Mouse (Mus musculus): ENCODE results near the gene Camp. TPM values are rescaled to one million over a fixed set of nuclear protein-coding genes. Genes with fewer than 3 reads are reported as not detected.

The Camp gene
- polyA plus RNA-seq, 1 experiment: not detected

DNA sequence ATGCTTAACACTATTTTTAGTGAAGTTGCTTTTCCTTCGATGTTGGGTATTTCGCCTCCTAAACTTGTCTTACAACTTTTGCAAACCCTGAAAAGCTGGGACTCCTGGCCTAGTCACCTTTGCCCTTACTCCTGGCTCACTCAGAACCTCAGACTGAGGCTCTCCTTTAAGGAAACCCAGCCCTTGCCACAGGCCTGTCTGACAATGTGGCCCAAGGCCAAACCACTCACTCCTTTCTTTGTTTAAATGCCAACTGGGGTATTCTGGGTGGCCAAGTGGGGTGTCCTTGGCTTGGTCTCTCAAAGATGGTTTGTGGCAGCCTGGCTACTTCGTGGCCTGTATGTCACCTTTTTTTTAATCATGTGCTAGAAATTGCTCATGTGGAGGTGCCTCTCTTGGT, 27.3 kb upstream of the Camp start:
- H3K27ac ChIP-seq (ENCODE audit: insufficient read depth, low read length): no peak overlapping the region
- H3K4me3 ChIP-seq (ENCODE audit: low read depth, low read length): peak overlapping the region; percentile 81
- H3K9ac ChIP-seq (ENCODE audit: low read depth, poor library complexity, severe bottlenecking): peak overlapping the region; percentile 90
- H3K27me3 ChIP-seq (ENCODE audit: control insufficient read depth, insufficient read depth, low read length, poor library complexity, severe bottlenecking): no peaks in the 10 kb centered on the region
- H3K9me3 ChIP-seq (replicated peaks; ENCODE audit: control insufficient read depth, insufficient read depth, low read length, poor library complexity, severe bottlenecking): no peaks in the 10 kb centered on the region
- H3K4me1 ChIP-seq (ENCODE audit: control insufficient read depth, insufficient read depth, low read length): peaks cover 1% of the 10 kb centered on the region
- TF ChIP-seq CTCF (IDR thresholded peaks at IDR 0.05; ENCODE audit: low read depth, low read length) (no peak), POLR2A (IDR thresholded peaks at IDR 0.05; ENCODE audit: insufficient read depth, low read length) (no peak), EP300 (IDR thresholded peaks at IDR 0.05; ENCODE audit: insufficient read depth, low read depth, low read length) (no peak)
- peaks cover 48% of the 10 kb centered on the region for H3K36me3 ChIP-seq (ENCODE audit: control insufficient read depth, insufficient read depth, low read length, poor library complexity, severe bottlenecking)

DNA sequence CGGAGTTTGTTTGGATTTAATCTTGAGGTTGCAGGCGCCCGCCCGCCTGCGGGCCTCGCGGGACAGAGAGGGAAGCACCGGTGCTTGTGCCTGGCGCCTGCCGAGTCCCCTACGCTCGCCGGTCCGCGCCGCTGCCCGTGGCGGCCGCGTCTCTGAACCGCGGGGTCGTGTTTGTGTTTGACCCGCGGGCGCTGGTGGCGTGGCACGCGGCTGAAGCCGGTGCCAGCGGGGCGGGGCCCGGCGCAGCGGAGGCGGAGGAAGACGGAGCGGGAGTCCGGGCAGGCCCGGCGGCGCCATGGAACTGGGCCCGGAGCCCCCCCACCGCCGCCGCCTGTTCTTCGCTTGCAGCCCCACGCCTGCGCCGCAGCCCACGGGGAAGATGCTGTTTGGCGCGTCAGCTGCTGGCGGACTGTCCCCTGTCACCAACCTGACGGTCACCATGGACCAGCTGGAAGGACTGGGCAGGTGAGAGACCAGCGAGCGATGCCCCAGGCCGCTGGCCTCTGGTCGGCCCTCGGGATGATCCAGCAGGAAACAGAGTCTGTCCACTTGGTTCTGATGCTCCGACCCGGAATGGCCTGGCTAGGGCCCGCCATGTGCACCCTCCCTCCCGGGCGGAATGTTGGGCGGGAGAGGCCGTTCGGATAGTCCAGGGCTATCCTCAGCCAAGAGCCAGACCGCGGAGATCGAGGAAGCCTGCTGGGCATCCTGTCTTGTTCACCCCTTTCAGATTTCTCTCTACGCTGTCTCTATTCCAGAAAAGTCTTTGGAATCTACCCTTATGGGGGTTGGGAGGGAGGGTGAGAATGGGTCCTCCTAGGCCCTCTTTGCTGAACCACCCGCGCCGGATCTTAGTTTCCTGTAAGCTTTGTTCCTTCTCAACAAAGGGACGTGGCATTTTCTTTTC, 26.5 kb upstream of the Camp start:
- Histone ChIP-seq H3K9me3 (replicated peaks; ENCODE audit: control insufficient read depth, insufficient read depth, low read length, poor library complexity, severe bottlenecking) (no peaks in the 10 kb centered on the region), H3K27ac (ENCODE audit: insufficient read depth, low read length) (no peak overlapping the region; the same call in 1 of the 2 replicates), H3K4me3 (ENCODE audit: low read depth, low read length) (peak overlapping the region; percentile 81), H3K4me1 (ENCODE audit: control insufficient read depth, insufficient read depth, low read length) (peaks cover 1% of the 10 kb centered on the region), H3K9ac (ENCODE audit: low read depth, poor library complexity, severe bottlenecking) (peak overlapping the region; percentile 90), H3K36me3 (ENCODE audit: control insufficient read depth, insufficient read depth, low read length, poor library complexity, severe bottlenecking) (peaks cover 40% of the 10 kb centered on the region), H3K27me3 (ENCODE audit: control insufficient read depth, insufficient read depth, low read length, poor library complexity, severe bottlenecking) (no peaks in the 10 kb centered on the region)
- no peak for TF ChIP-seq POLR2A (IDR thresholded peaks at IDR 0.05; ENCODE audit: insufficient read depth, low read length)
- TF ChIP-seq CTCF (IDR thresholded peaks at IDR 0.05; ENCODE audit: low read depth, low read length): no peak
- no peak for TF ChIP-seq EP300 (IDR thresholded peaks at IDR 0.05; ENCODE audit: insufficient read depth, low read depth, low read length)

DNA sequence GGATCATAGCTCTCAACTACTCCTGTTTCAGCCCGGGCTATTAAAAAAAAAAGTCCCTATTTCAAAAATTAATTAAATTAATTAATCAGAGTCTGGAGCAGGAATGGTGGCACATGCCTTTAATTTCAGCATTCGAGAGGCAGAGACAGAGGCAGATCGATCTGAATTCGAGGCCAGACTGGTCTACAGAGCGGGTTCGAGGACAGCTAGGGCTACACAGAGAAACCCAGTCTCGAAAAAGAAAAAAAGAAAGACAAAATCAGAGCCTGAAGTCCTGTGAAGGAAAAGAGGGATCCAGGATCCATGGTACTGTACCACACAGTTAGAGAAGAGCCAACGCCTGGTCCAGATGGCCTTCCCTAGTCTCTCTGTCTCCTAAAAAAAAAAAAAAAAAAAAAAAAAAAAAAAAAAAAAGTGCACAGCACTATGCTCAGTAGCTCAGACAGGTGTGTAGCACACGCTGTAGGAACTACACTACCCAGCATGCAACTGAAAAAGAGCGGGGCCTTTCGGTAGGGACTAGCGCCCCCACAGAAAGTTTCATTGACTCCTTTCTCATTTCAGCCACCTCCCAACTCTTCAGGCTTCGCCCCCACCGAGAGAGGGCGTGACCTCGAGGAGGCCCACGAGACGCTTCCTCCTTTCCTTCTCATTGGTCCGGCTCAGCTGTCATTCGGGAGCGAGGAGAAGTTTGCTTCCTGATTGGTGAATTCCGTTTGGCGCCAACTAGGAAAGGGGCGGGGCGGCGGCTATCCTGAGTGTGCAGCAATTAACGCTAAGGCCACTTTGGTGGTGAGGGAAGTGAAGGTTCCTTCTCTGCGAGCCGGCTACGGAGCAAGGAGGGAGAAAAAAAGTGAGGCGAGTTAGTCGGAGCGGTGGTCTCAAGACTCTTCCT, 25.6 kb upstream of the Camp start, which contains the start of gene Cdc25a:
TSS of gene Cdc25a (plus strand) at position 783 of the 895 bp plus-strand sequence.
- Histone ChIP-seq H3K27ac (ENCODE audit: insufficient read depth, low read length) (peak within 1 kb of the TSS; percentile 40), H3K9me3 (replicated peaks; ENCODE audit: control insufficient read depth, insufficient read depth, low read length, poor library complexity, severe bottlenecking) (no peaks in the 10 kb centered on the region), H3K27me3 (ENCODE audit: control insufficient read depth, insufficient read depth, low read length, poor library complexity, severe bottlenecking) (no peaks in the 10 kb centered on the region), H3K9ac (ENCODE audit: low read depth, poor library complexity, severe bottlenecking) (peak within 1 kb of the TSS; percentile 90), H3K4me1 (ENCODE audit: control insufficient read depth, insufficient read depth, low read length) (peaks cover 1% of the 10 kb centered on the region), H3K4me3 (ENCODE audit: low read depth, low read length) (peak within 1 kb of the TSS; percentile 81), H3K36me3 (ENCODE audit: control insufficient read depth, insufficient read depth, low read length, poor library complexity, severe bottlenecking) (peaks cover 31% of the 10 kb centered on the region)
- TF ChIP-seq POLR2A (IDR thresholded peaks at IDR 0.05; ENCODE audit: insufficient read depth, low read length): peak; percentile 92
- TF ChIP-seq EP300 (IDR thresholded peaks at IDR 0.05; ENCODE audit: insufficient read depth, low read depth, low read length): no peak; the same call in 1 of the 2 replicates
- TF ChIP-seq CTCF (IDR thresholded peaks at IDR 0.05; ENCODE audit: low read depth, low read length): peak; percentile 28

DNA sequence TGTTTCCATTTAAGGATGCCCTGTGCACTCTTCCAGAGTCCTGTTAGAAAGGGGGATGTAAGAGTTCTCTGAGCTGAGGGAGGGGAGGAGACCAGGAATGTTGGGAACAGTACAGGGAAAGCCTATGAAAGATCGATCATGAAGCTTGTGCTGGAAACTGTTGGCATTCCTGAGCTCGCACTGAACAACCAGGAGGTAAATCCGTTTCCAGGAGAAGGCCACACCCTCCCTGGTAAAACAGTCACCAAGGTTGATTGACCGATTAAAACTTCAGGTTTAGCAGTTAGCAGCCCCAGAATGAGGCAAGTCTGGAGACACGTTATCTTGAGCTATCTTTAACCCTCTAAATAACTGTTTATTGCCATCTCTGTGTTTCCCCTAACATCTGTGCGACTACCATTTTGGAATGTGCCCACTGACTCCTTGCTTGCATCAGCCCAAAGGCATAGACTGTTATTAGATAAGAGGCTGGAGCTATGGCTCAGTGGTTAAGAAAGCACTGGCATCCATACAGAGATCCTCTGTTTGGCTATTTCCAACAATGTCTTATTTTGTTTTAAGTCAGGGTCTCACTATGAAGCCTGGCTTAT, 21.7 kb upstream of the Camp start:
- H3K36me3 ChIP-seq (ENCODE audit: control insufficient read depth, insufficient read depth, low read length, poor library complexity, severe bottlenecking): no peaks in the 10 kb centered on the region
- TF ChIP-seq EP300 (IDR thresholded peaks at IDR 0.05; ENCODE audit: insufficient read depth, low read depth, low read length) (no peak), CTCF (IDR thresholded peaks at IDR 0.05; ENCODE audit: low read depth, low read length) (no peak), POLR2A (IDR thresholded peaks at IDR 0.05; ENCODE audit: insufficient read depth, low read length) (no peak)
- no peaks in the 10 kb centered on the region for H3K9me3 ChIP-seq (replicated peaks; ENCODE audit: control insufficient read depth, insufficient read depth, low read length, poor library complexity, severe bottlenecking)
- peak overlapping the region; percentile 71 for H3K4me3 ChIP-seq (ENCODE audit: low read depth, low read length)
- H3K27ac ChIP-seq (ENCODE audit: insufficient read depth, low read length): peak overlapping the region; percentile 95
- peak overlapping the region; percentile 72 for H3K9ac ChIP-seq (ENCODE audit: low read depth, poor library complexity, severe bottlenecking)
- H3K27me3 ChIP-seq (ENCODE audit: control insufficient read depth, insufficient read depth, low read length, poor library complexity, severe bottlenecking): no peaks in the 10 kb centered on the region
- H3K4me1 ChIP-seq (ENCODE audit: control insufficient read depth, insufficient read depth, low read length): peaks cover 4% of the 10 kb centered on the region

DNA sequence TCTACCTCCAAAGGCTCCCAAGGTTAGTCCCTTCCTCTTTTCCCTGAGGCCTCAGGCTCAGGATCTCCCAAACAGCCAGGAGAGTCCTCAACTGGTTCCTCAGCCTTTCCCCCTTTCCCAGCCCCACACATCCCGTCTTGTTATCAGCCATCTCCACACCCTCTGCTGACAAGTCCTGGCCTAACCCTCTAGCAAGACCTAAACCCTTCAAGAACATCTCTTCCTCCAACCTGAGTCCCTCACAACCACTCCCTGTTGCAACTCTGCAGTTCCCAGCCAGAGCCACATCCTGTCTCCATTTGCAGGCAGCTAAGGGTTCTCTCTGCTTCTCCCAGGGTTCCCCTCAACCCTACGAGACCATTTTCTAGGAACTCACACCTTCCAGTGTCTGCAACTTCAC, 16.8 kb upstream of the Camp start:
- Histone ChIP-seq H3K9ac (ENCODE audit: low read depth, poor library complexity, severe bottlenecking) (no peak overlapping the region), H3K4me3 (ENCODE audit: low read depth, low read length) (no peak overlapping the region), H3K4me1 (ENCODE audit: control insufficient read depth, insufficient read depth, low read length) (peaks cover 5% of the 10 kb centered on the region), H3K9me3 (replicated peaks; ENCODE audit: control insufficient read depth, insufficient read depth, low read length, poor library complexity, severe bottlenecking) (no peaks in the 10 kb centered on the region), H3K27ac (ENCODE audit: insufficient read depth, low read length) (no peak overlapping the region), H3K36me3 (ENCODE audit: control insufficient read depth, insufficient read depth, low read length, poor library complexity, severe bottlenecking) (no peaks in the 10 kb centered on the region), H3K27me3 (ENCODE audit: control insufficient read depth, insufficient read depth, low read length, poor library complexity, severe bottlenecking) (no peaks in the 10 kb centered on the region)
- TF ChIP-seq EP300 (IDR thresholded peaks at IDR 0.05; ENCODE audit: insufficient read depth, low read depth, low read length): no peak
- no peak for TF ChIP-seq POLR2A (IDR thresholded peaks at IDR 0.05; ENCODE audit: insufficient read depth, low read length)
- TF ChIP-seq CTCF (IDR thresholded peaks at IDR 0.05; ENCODE audit: low read depth, low read length): no peak

All from ES-Bruce4 (cell line).